Mouse (Mus musculus) forebrain, embryonic 10.5 days (tissue): ENCODE data around the gene Rab15. TPM values are rescaled to one million over a fixed set of nuclear protein-coding genes. Genes with fewer than 3 reads are reported as not detected.
"Not testable (repeated sequence)": the region's sequence is repeated elsewhere in the genome, so short reads cannot be mapped to it uniquely, and the experiment has no call there.

Experiments used
- DNase-seq: peaks from one replicate; pipeline ENCODE4 v3.0.0-alpha.2; 2017; ENCODE audit warnings: low spot score; ENCODE audit errors: extremely low spot score
- H3K27ac ChIP-seq: fragments of 300-500 bp; sonication (generic); 2 replicates; pipeline ENCODE4 v1.5.1; 2016; ENCODE audit warnings: mild to moderate bottlenecking
- H3K27me3 ChIP-seq: fragments of 300-500 bp; sonication (generic); 2 replicates; pipeline ENCODE4 v1.6.1; 2016; ENCODE audit warnings: mild to moderate bottlenecking; ENCODE audit not compliant: poor library complexity, severe bottlenecking
- H3K36me3 ChIP-seq: fragments of 300-500 bp; sonication (generic); replicated peaks from 2 replicates; pipeline ENCODE4 v1.6.1; 2016; ENCODE audit warnings: mild to moderate bottlenecking, moderate library complexity
- H3K4me1 ChIP-seq: fragments of 300-500 bp; sonication (generic); 2 replicates; pipeline ENCODE4 v1.6.1; 2016
- H3K4me3 ChIP-seq: fragments of 300-500 bp; sonication (generic); 2 replicates; pipeline ENCODE4 v1.5.1; 2016; ENCODE audit warnings: mild to moderate bottlenecking, moderate library complexity
- H3K9me3 ChIP-seq: fragments of 300-500 bp; sonication (generic); 2 replicates; pipeline ENCODE4 v1.6.1; 2016; ENCODE audit warnings: mild to moderate bottlenecking, moderate library complexity
- WGBS: fragments of 180-500 bp; shearing (Covaris S2); methylation state at CpG from one replicate; pipeline ENCODE4 v1.1.7; 2016; 5-methylcytosine and 5-hydroxymethylcytosine counted together
- polyA plus RNA-seq: library from polyadenylated mRNA; unstranded; fragments of >200 nt; fragmentation: Nextera tagmentation; extraction: Ambion mirVana; gene quantifications from 2 replicates; pipeline ENCODE4 v1.2.1, GENCODE M21; 2016

The Rab15 gene
- 8.3 and 9.2 TPM in 2 replicates for polyA plus RNA-seq

DNA sequence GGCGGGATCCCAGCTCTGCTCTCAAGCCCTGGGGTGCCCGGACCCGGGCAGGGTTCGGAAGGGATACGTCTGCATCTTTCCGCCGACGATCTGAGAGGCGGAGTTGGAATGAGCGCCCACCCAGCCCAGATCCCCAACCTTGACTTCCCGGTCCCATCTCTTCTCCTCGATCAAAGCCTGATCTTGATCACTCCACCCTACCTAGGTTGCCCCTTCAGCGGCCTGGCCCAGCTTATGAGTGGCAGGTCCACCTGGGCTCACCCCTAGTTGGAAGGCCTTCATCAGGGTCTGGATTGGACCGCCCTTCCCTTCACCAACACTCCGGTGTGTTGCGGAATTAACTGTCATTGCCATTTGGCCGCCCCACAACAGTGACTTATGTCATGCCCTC is at the start of gene Rab15:
Rab15 (minus strand) TSS at position 258 of the 391 bp plus-strand sequence.
- Histone ChIP-seq H3K27me3 (peaks cover 81% of the 10 kb centered on the region), H3K4me3 (peak within 1 kb of the TSS; percentile 74), H3K36me3 (no peaks in the 10 kb centered on the region), H3K4me1 (peaks cover 39% of the 10 kb centered on the region), H3K27ac (peak within 1 kb of the TSS; percentile 85), H3K9me3 (no peaks in the 10 kb centered on the region)
- DNase-seq, result no peak
- 2% methylated on average over 17 of the region's 17 CpGs for WGBS

- 92% methylated on average over 7 of the region's 7 CpGs for WGBS
Measured at GRCm38 (mm10) chr12:76869561-76869960, 46.9 kb upstream of the Rab15 start.

GRCm38 (mm10) chr12:76868463-76869198 is 45.9 kb upstream of the Rab15 start:
- peaks cover 8% of the 10 kb centered on the region; the same call in 1 of the 2 replicates for H3K4me1 ChIP-seq
- H3K27me3 ChIP-seq, result no peaks in the 10 kb centered on the region
- no peak for DNase-seq
- no peak overlapping the region for H3K27ac ChIP-seq
- H3K36me3 ChIP-seq, result peaks cover 8% of the 10 kb centered on the region
- WGBS, result 85% methylated on average over 14 of the region's 14 CpGs
- no peaks in the 10 kb centered on the region for H3K9me3 ChIP-seq
- no peak overlapping the region for H3K4me3 ChIP-seq

More at GRCm38 (mm10) chr12:76869561-76869960, 46.9 kb upstream of the Rab15 start:
- Histone ChIP-seq H3K27me3 (no peaks in the 10 kb centered on the region), H3K36me3 (peaks cover 6% of the 10 kb centered on the region), H3K4me3 (no peak overlapping the region), H3K27ac (no peak overlapping the region), H3K4me1 (peaks cover 9% of the 10 kb centered on the region; the same call in 1 of the 2 replicates), H3K9me3 (no peaks in the 10 kb centered on the region)
- no peak for DNase-seq

- Histone ChIP-seq H3K27me3 (no peaks in the 10 kb centered on the region), H3K9me3 (no peaks in the 10 kb centered on the region), H3K4me1 (peaks cover 8% of the 10 kb centered on the region; the same call in 1 of the 2 replicates), H3K27ac (no peak overlapping the region), H3K4me3 (no peak overlapping the region), H3K36me3 (peaks cover 7% of the 10 kb centered on the region)
- no peak for DNase-seq
- 60% methylated on average over 10 of the region's 10 CpGs for WGBS
Measured at GRCm38 (mm10) chr12:76867586-76868280, 45.0 kb upstream of the Rab15 start.

DNA sequence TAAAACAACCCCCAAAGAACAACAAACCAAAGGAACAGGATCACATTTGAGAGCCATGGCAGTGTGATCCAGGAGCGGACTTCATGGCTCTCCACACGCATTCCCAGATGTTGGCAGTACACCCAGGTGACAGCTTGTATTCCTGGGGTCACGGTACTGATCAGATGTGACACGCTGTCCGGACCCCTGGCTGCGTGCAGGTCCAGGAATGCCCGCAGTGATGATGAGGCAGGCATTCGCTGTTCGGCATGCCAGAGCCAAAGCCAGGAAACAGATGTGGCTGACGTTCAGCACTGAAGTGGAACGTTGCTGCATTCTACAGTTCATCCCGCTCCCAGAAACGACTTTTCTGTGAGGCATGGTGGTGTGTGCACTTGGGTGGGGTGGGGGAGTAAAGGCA is 42.6 kb upstream of the Rab15 start:
- whole genome bisulfite sequencing, result 83% methylated on average over 13 of the region's 13 CpGs
- Histone ChIP-seq H3K36me3 (peaks cover 14% of the 10 kb centered on the region), H3K4me1 (peaks cover 8% of the 10 kb centered on the region; the same call in 1 of the 2 replicates), H3K27ac (no peak overlapping the region), H3K27me3 (no peaks in the 10 kb centered on the region), H3K4me3 (no peak overlapping the region), H3K9me3 (no peaks in the 10 kb centered on the region)
- DNase-seq, result no peak

DNA sequence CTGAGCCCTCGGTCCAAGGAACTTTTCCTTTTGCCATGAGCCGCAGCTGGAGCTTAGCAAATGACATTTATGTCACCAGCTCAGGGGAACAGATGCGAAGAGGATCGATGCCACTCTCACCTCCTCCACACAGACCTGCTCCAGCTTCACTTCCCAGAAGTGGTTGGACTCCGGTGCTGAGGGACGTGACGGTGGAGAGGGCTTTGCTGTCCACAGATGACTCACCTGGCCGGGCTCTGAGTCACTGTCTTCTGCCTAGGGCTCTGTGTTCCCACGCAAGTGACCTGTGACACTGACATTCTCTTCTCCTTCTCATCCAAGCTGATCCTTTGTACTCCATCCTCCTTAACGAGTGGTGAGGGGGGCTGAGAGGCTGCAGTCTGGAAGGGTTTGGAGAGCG is 40.9 kb upstream of the Rab15 start:
- Histone ChIP-seq H3K27me3 (no peaks in the 10 kb centered on the region), H3K36me3 (peaks cover 14% of the 10 kb centered on the region), H3K27ac (no peak overlapping the region), H3K4me1 (peaks cover 8% of the 10 kb centered on the region; the same call in 1 of the 2 replicates), H3K4me3 (no peak overlapping the region), H3K9me3 (no peaks in the 10 kb centered on the region)
- 83% methylated on average over 11 of the region's 11 CpGs for WGBS
- DNase-seq, result no peak

DNA sequence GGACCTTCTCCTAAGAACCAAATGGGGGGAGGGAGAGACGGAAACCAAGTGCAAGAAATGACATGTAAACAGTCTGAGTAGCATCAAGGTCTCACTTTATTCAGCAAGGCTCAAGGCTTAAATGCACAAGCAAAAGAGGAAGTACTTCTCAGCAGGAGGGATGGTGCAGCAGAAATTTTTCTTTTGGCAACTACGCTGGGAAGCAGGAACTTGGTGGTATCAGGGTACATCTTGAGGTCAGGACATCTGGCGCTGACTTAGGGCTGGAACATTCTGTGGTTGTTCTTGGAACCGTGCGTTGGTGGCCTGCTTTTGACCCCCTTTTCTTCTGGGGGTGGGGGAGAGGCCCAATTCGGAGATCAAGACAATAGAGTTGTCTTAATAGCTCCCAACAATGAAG is 36.1 kb upstream of the Rab15 start:
- peaks cover 12% of the 10 kb centered on the region for H3K36me3 ChIP-seq
- not testable (repeated sequence) for H3K27ac ChIP-seq, H3K4me3 ChIP-seq, H3K4me1 ChIP-seq, H3K27me3 ChIP-seq, H3K9me3 ChIP-seq, DNase-seq
- WGBS, result 86% methylated on average over 6 of the region's 6 CpGs

GRCm38 (mm10) chr12:76857087-76857486 is 34.4 kb upstream of the Rab15 start:
- peaks cover 3% of the 10 kb centered on the region; the same call in 1 of the 2 replicates for H3K36me3 ChIP-seq
- 94% methylated on average over 10 of the region's 10 CpGs for whole genome bisulfite sequencing
- DNase-seq, result no peak
- no peak overlapping the region for H3K27ac ChIP-seq
- H3K4me1 ChIP-seq, result peaks cover 16% of the 10 kb centered on the region
- no peak overlapping the region for H3K4me3 ChIP-seq
- H3K9me3 ChIP-seq, result no peaks in the 10 kb centered on the region
- H3K27me3 ChIP-seq, result no peaks in the 10 kb centered on the region

- H3K36me3 ChIP-seq, result no peaks in the 10 kb centered on the region
- DNase-seq, result no peak
- 94% methylated on average over 1 of the region's 1 CpGs for WGBS
- no peak overlapping the region for H3K4me3 ChIP-seq
- no peaks in the 10 kb centered on the region for H3K27me3 ChIP-seq
- H3K9me3 ChIP-seq, result no peaks in the 10 kb centered on the region
- peaks cover 21% of the 10 kb centered on the region for H3K4me1 ChIP-seq
- peak overlapping the region; percentile 45; the same call in 1 of the 2 replicates for H3K27ac ChIP-seq
Measured at GRCm38 (mm10) chr12:76853378-76854142, 30.9 kb upstream of the Rab15 start.

DNA sequence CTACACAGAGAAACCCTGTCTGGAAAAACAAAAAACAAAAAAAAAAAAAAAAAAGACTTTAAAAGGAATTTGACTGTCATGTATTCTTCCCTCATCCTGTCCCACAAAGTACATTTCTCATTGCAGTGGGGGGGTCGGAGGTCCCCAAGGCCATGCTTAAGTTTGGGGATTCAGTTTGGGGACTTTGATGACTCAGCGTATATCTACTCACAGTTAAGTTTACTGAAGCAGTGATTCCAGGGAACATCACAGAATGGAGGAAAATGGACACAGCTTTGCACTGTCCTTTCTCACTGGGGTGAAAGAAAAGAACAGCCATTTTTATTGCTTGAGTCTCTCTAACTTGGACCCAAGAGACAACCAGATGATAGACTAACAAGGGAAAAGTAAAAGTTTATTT is 29.7 kb upstream of the Rab15 start:
- Histone ChIP-seq H3K4me1 (peaks cover 21% of the 10 kb centered on the region), H3K27me3 (no peaks in the 10 kb centered on the region), H3K27ac (no peak overlapping the region), H3K4me3 (no peak overlapping the region), H3K36me3 (no peaks in the 10 kb centered on the region), H3K9me3 (no peaks in the 10 kb centered on the region)
- DNase-seq, result no peak
- WGBS, result 91% methylated on average over 2 of the region's 2 CpGs

DNA sequence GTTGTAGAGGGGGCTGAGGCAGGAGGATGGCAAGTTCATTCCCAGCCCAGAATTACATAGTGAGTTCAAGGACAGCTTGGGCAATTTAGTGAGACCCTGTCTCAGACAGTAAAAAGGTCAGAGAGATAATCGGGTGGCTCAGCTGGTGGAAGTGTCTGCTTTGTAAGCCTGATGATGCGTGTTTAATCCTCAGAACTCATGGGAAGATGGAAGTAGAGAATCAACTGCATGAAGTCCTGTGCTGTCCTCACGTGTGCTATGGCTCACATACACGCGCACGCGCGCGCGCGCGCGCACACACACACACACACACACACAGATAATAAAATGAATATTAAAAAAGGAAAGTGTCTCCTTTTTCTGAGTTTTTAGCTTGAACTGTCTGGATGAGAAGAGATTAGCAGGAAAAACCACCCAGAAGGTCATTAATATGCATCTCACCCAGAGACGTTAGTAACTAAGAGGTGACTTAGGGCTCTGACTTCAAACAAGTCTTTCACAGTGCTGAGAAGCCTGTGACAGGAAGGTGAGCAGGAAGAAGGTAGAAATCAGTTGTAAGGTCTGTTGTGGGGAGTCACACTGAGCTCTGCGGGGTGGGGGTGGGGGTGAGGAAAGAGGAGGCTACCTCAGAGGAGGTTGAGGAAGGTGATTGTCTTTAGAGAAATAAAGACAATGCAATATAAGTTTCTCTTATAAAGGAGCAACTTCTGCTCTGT is 21.8 kb upstream of the Rab15 start:
- Histone ChIP-seq H3K4me1 (no peaks in the 10 kb centered on the region), H3K36me3 (no peaks in the 10 kb centered on the region), H3K4me3 (no peak overlapping the region), H3K27me3 (no peaks in the 10 kb centered on the region), H3K9me3 (no peaks in the 10 kb centered on the region), H3K27ac (no peak overlapping the region)
- 92% methylated on average over 15 of the region's 15 CpGs for WGBS
- no peak for DNase-seq

- H3K27me3 ChIP-seq, result no peaks in the 10 kb centered on the region
- H3K9me3 ChIP-seq, result no peaks in the 10 kb centered on the region
- H3K4me3 ChIP-seq, result no peak overlapping the region
- H3K27ac ChIP-seq, result no peak overlapping the region
- peaks cover 12% of the 10 kb centered on the region for H3K4me1 ChIP-seq
- no peak for DNase-seq
- no peaks in the 10 kb centered on the region for H3K36me3 ChIP-seq
- 82% methylated on average over 6 of the region's 6 CpGs for WGBS
Measured at GRCm38 (mm10) chr12:76840081-76840480, 17.4 kb upstream of the Rab15 start.
